Mouse (Mus musculus): ENCODE measurements around the gene Abca8a. TPM values are rescaled to one million over a fixed set of nuclear protein-coding genes. Genes with fewer than 3 reads are reported as not detected.

Abca8a gene
- polyA plus RNA-seq, 2 experiments: 0.94 to 1.3 TPM

GRCm38 (mm10) chr11:110028913-110029695, 66.7 kb downstream of the Abca8a start:
- Histone ChIP-seq H3K4me1 (replicated peaks; ENCODE audit: control insufficient read depth in 2 of 2, insufficient read depth in 2 of 2, low read length in 1 of 2) (peaks cover 0 to 5% of the 10 kb centered on the region in 2 experiments; a peak in 1 of 4 replicates), H3K9ac (replicated peaks) (no peak overlapping the region), H3K4me3 (ENCODE audit: insufficient read depth in 1 of 2, low read depth in 2 of 2, low read length in 2 of 2) (no peak overlapping the region), H3K27me3 (ENCODE audit: control insufficient read depth, insufficient read depth, low read length) (no peaks in the 10 kb centered on the region), H3K4me2 (ENCODE audit: low read depth) (no peak overlapping the region), H3K27ac (no peak overlapping the region), H3K36me3 (replicated peaks; ENCODE audit: control insufficient read depth, insufficient read depth, low read depth) (no peaks in the 10 kb centered on the region), H3K9me3 (ENCODE audit: control insufficient read depth, low read length) (no peaks in the 10 kb centered on the region)
- DNase-seq (ENCODE audit: low read depth in 3 of 3, low spot score in 3 of 3) (peak in 1 of 3 experiments; percentile 11), ATAC-seq (ENCODE audit: insufficient read depth) (peak; percentile 35; the same call in 1 of the 2 replicates)
- WGBS (ENCODE audit: insufficient replicate concordance): 42% methylated on average over 7 of the region's 7 CpGs
- no peak for TF ChIP-seq EP300 (IDR thresholded peaks at IDR 0.05; ENCODE audit: low read depth)
- TF ChIP-seq CTCF (IDR thresholded peaks at IDR 0.05; ENCODE audit: low read depth): no peak

- TF ChIP-seq CTCF (IDR thresholded peaks at IDR 0.05; ENCODE audit: low read depth): no peak
- 0 out of 2 replicates have a peak, but pooled peaks have one; percentile 9 for TF ChIP-seq EP300 (IDR thresholded peaks at IDR 0.05; ENCODE audit: low read depth)
- Histone ChIP-seq H3K9ac (replicated peaks) (no peak overlapping the region), H3K27me3 (ENCODE audit: control insufficient read depth, insufficient read depth, low read length) (no peaks in the 10 kb centered on the region), H3K4me2 (ENCODE audit: low read depth) (no peak overlapping the region), H3K36me3 (replicated peaks; ENCODE audit: control insufficient read depth, insufficient read depth, low read depth) (no peaks in the 10 kb centered on the region), H3K27ac (no peak overlapping the region), H3K9me3 (ENCODE audit: control insufficient read depth, low read length) (no peaks in the 10 kb centered on the region), H3K4me3 (ENCODE audit: insufficient read depth in 1 of 2, low read depth in 2 of 2, low read length in 2 of 2) (no peak overlapping the region), H3K4me1 (replicated peaks; ENCODE audit: control insufficient read depth in 2 of 2, insufficient read depth in 2 of 2, low read length in 1 of 2) (no peaks in the 10 kb centered on the region)
- DNase-seq (ENCODE audit: low read depth in 3 of 3, low spot score in 3 of 3) (no peak), ATAC-seq (ENCODE audit: insufficient read depth) (peak; percentile 65)
- 34% methylated on average over 2 of the region's 2 CpGs for WGBS (ENCODE audit: insufficient replicate concordance)
These were observed 84.8 kb downstream of the Abca8a start for GRCm38 (mm10) chr11:110010836-110011546.

DNA sequence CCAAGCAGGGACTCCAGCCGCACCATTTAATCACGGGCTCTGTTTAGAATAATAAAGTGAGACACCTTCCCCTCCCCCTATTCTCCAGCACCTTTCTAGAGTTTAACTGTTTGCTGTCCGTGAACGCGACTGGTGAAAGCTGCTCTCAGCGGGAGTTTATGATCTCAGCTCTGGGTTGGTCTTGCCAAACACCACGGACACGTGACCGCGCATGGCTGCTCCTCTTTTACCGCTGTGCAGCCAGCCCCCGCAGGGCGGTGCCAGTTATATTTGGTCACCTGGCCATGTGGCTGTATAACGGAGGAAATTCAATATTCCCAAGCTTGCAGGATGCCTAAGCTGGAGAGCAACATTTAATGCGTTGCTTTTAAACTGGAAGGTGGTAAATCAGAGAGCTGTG, 100.2 kb downstream of the Abca8a start, which contains the start of gene Abca8b:
Abca8b (minus strand) TSS at position 222 of the 400 bp plus-strand sequence.
- TF ChIP-seq CTCF (IDR thresholded peaks at IDR 0.05; ENCODE audit: low read depth): no peak
- no peak for TF ChIP-seq EP300 (IDR thresholded peaks at IDR 0.05; ENCODE audit: low read depth)
- H3K36me3 ChIP-seq (replicated peaks; ENCODE audit: control insufficient read depth, insufficient read depth, low read depth): no peaks in the 10 kb centered on the region
- no peak within 1 kb of the TSS for H3K9ac ChIP-seq (replicated peaks)
- peaks cover 0 to 2% of the 10 kb centered on the region in 2 experiments; a peak in 1 of 4 replicates for H3K4me1 ChIP-seq (replicated peaks; ENCODE audit: control insufficient read depth in 2 of 2, insufficient read depth in 2 of 2, low read length in 1 of 2)
- ATAC-seq (ENCODE audit: insufficient read depth) (peak; percentile 64), DNase-seq (ENCODE audit: low read depth in 3 of 3, low spot score in 3 of 3) (peak in 2 of 3 experiments; percentile 15 to 35)
- no peak within 1 kb of the TSS for H3K27ac ChIP-seq
- H3K4me2 ChIP-seq (ENCODE audit: low read depth): peak within 1 kb of the TSS; percentile 45
- no peaks in the 10 kb centered on the region for H3K27me3 ChIP-seq (ENCODE audit: control insufficient read depth, insufficient read depth, low read length)
- whole genome bisulfite sequencing (ENCODE audit: insufficient replicate concordance): under 1% methylated on average over 15 of the region's 15 CpGs
- no peaks in the 10 kb centered on the region for H3K9me3 ChIP-seq (ENCODE audit: control insufficient read depth, low read length)
- H3K4me3 ChIP-seq (ENCODE audit: insufficient read depth in 1 of 2, low read depth in 2 of 2, low read length in 2 of 2): peak within 1 kb of the TSS; percentile 26 to 60

- ATAC-seq (ENCODE audit: insufficient read depth): peak; percentile 19; the same call in 1 of the 2 replicates
- DNase-seq (ENCODE audit: low read depth in 3 of 3, low spot score in 3 of 3): no peak
- 7% methylated on average over 3 of the region's 3 CpGs for WGBS (ENCODE audit: insufficient replicate concordance)
- Histone ChIP-seq H3K36me3 (replicated peaks; ENCODE audit: control insufficient read depth, insufficient read depth, low read depth) (no peaks in the 10 kb centered on the region), H3K9ac (replicated peaks) (no peak overlapping the region), H3K9me3 (ENCODE audit: control insufficient read depth, low read length) (no peaks in the 10 kb centered on the region), H3K4me1 (replicated peaks; ENCODE audit: control insufficient read depth in 2 of 2, insufficient read depth in 2 of 2, low read length in 1 of 2) (peaks cover 0 to 2% of the 10 kb centered on the region in 2 experiments; a peak in 1 of 4 replicates), H3K4me2 (ENCODE audit: low read depth) (peak overlapping the region; percentile 45; the same call in 1 of the 2 replicates), H3K27ac (no peak overlapping the region), H3K27me3 (ENCODE audit: control insufficient read depth, insufficient read depth, low read length) (no peaks in the 10 kb centered on the region), H3K4me3 (ENCODE audit: insufficient read depth in 1 of 2, low read depth in 2 of 2, low read length in 2 of 2) (peak overlapping the region; percentile 26 to 60)
- TF ChIP-seq CTCF (IDR thresholded peaks at IDR 0.05; ENCODE audit: low read depth): no peak
- no peak for TF ChIP-seq EP300 (IDR thresholded peaks at IDR 0.05; ENCODE audit: low read depth)
These were observed 100.8 kb downstream of the Abca8a start for GRCm38 (mm10) chr11:109995013-109995412.

GRCm38 (mm10) chr11:109994014-109994413, 101.8 kb downstream of the Abca8a start:
- no peaks in the 10 kb centered on the region for H3K36me3 ChIP-seq (replicated peaks; ENCODE audit: control insufficient read depth, insufficient read depth, low read depth)
- H3K4me2 ChIP-seq (ENCODE audit: low read depth): peak overlapping the region; percentile 39
- H3K27ac ChIP-seq: peak overlapping the region; percentile 9; the same call in 1 of the 2 replicates
- H3K9ac ChIP-seq (replicated peaks): no peak overlapping the region
- no peaks in the 10 kb centered on the region for H3K9me3 ChIP-seq (ENCODE audit: control insufficient read depth, low read length)
- peaks cover 2% of the 10 kb centered on the region in 2 experiments; a peak in 3 of 4 replicates for H3K4me1 ChIP-seq (replicated peaks; ENCODE audit: control insufficient read depth in 2 of 2, insufficient read depth in 2 of 2, low read length in 1 of 2)
- 21% methylated on average over 6 of the region's 6 CpGs for WGBS (ENCODE audit: insufficient replicate concordance)
- DNase-seq (ENCODE audit: low read depth in 3 of 3, low spot score in 3 of 3) (no peak), ATAC-seq (ENCODE audit: insufficient read depth) (no peak)
- TF ChIP-seq EP300 (IDR thresholded peaks at IDR 0.05; ENCODE audit: low read depth) (no peak), CTCF (IDR thresholded peaks at IDR 0.05; ENCODE audit: low read depth) (no peak)
- peak overlapping the region; percentile 26 for H3K4me3 ChIP-seq (ENCODE audit: insufficient read depth in 1 of 2, low read depth in 2 of 2, low read length in 2 of 2)
- H3K27me3 ChIP-seq (ENCODE audit: control insufficient read depth, insufficient read depth, low read length): no peaks in the 10 kb centered on the region

Data from liver, embryonic 14.5 days (tissue).